Mouse (Mus musculus) lung, embryonic 15.5 days (tissue): ENCODE data around the gene Ephb1. TPM values are rescaled to one million over a fixed set of nuclear protein-coding genes. Genes with fewer than 3 reads are reported as not detected.

Experiments
- ATAC-seq: fragments of 200-750 bp; cut with Nextera tagmentation; 2 replicates; pipeline ENCODE4 v1.8.0; 2017; ENCODE audit warnings: moderate number of reproducible peaks, borderline replicate concordance; ENCODE audit not compliant: low FRiP score, low TSS enrichment; ENCODE audit errors: extremely low read depth
- H3K27ac ChIP-seq: fragments of 300-500 bp; sonication (generic); 2 replicates; pipeline ENCODE4 v1.5.1; 2015; ENCODE audit warnings: moderate library complexity, mild to moderate bottlenecking, inconsistent platforms
- H3K27me3 ChIP-seq: fragments of 300-500 bp; sonication (generic); 2 replicates; pipeline ENCODE4 v1.6.1; 2015; ENCODE audit warnings: inconsistent platforms
- H3K36me3 ChIP-seq: fragments of 300-500 bp; sonication (generic); 2 replicates; pipeline ENCODE4 v1.6.1; 2015; ENCODE audit warnings: inconsistent platforms
- H3K4me1 ChIP-seq: fragments of 300-500 bp; sonication (generic); 2 replicates; pipeline ENCODE4 v1.6.1; 2015; ENCODE audit warnings: inconsistent platforms
- H3K4me2 ChIP-seq: fragments of 300-500 bp; sonication (generic); 2 replicates; pipeline ENCODE4 v1.6.1; 2015; ENCODE audit warnings: inconsistent platforms, mild to moderate bottlenecking, moderate library complexity
- H3K4me3 ChIP-seq: fragments of 300-500 bp; sonication (generic); 2 replicates; pipeline ENCODE4 v1.5.1; 2015; ENCODE audit warnings: mild to moderate bottlenecking, inconsistent platforms
- H3K9ac ChIP-seq: fragments of 300-500 bp; sonication (generic); 2 replicates; pipeline ENCODE4 v1.6.1; 2015; ENCODE audit warnings: inconsistent platforms
- H3K9me3 ChIP-seq: fragments of 300-500 bp; sonication (generic); 2 replicates; pipeline ENCODE4 v1.6.1; 2016; ENCODE audit warnings: inconsistent platforms
- WGBS: fragments of 180-500 bp; shearing (Covaris S2); methylation state at CpG from one replicate; pipeline ENCODE4 v1.1.7; 2015; 5-methylcytosine and 5-hydroxymethylcytosine counted together
- polyA plus RNA-seq: library from polyadenylated mRNA; unstranded; fragments of >200 nt; fragmentation: Nextera tagmentation; extraction: Ambion mirVana; gene quantifications from 2 replicates; pipeline ENCODE4 v1.2.1, GENCODE M21; 2015

Ephb1 gene
- polyA plus RNA-seq, 1 experiment from 2014 or later, result 1.8 TPM

- Histone ChIP-seq H3K36me3 (no peaks in the 10 kb centered on the region), H3K27ac (no peak overlapping the region), H3K4me1 (no peaks in the 10 kb centered on the region), H3K4me3 (no peak overlapping the region), H3K9ac (no peak overlapping the region), H3K9me3 (no peaks in the 10 kb centered on the region), H3K27me3 (no peaks in the 10 kb centered on the region), H3K4me2 (no peak overlapping the region)
- ATAC-seq, result no peak
- 76% methylated on average over 9 of the region's 9 CpGs for WGBS
Observed at GRCm38 (mm10) chr9:101942058-101942669, 412.3 kb downstream of the Ephb1 start.

GRCm38 (mm10) chr9:101940182-101940581, 414.3 kb downstream of the Ephb1 start:
- H3K4me2 ChIP-seq, result no peak overlapping the region
- no peak for ATAC-seq
- no peaks in the 10 kb centered on the region for H3K27me3 ChIP-seq
- H3K9ac ChIP-seq, result no peak overlapping the region
- WGBS, result 64% methylated on average over 3 of the region's 3 CpGs
- H3K4me1 ChIP-seq, result no peaks in the 10 kb centered on the region
- H3K9me3 ChIP-seq, result no peaks in the 10 kb centered on the region
- H3K27ac ChIP-seq, result no peak overlapping the region
- H3K4me3 ChIP-seq, result no peak overlapping the region
- no peaks in the 10 kb centered on the region for H3K36me3 ChIP-seq

DNA sequence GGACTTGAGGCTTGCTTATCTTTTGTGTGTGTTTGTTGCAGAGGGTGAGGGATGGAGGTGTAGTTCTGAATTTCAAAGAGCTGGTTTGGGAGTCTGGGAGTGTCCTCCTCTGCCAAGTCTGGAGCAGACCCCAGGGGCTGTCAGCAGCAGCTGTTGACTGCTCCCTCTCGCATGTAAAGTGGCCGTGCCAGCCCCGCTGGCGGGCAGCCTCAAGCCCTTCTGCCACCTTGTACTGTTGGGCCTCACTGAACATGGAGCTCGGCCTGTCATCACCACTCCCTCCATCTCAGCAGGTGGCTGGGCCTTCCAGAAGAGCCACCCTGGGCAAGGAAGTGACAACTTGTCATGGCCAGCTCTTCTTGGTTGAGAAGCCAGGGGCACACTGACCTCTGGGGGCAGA, 415.5 kb downstream of the Ephb1 start:
- 60% methylated on average over 5 of the region's 5 CpGs for WGBS
- no peaks in the 10 kb centered on the region for H3K36me3 ChIP-seq
- no peak overlapping the region for H3K27ac ChIP-seq
- no peak for ATAC-seq
- H3K4me2 ChIP-seq, result no peak overlapping the region
- H3K27me3 ChIP-seq, result no peaks in the 10 kb centered on the region
- no peaks in the 10 kb centered on the region for H3K9me3 ChIP-seq
- no peaks in the 10 kb centered on the region for H3K4me1 ChIP-seq
- H3K9ac ChIP-seq, result no peak overlapping the region
- no peak overlapping the region for H3K4me3 ChIP-seq

DNA sequence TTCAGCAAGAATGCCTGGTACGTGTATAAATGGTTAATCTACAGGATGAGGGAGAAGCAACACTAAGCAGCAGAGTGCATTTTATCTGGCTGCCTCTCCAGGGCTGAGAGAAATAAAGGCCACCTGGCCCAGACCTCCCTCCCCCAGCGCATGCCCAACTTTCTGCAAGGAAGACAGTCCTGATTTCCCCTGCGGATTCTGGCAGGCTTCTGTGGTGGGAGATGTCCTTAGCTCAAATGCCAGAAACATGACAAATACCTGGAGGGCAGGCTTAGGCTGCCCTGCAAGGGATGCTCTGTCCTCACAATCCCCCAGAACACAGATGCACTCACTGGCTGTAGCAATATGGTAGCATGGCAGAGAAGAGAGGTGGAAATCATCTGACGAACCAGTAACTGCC, 416.4 kb downstream of the Ephb1 start:
- 61% methylated on average over 4 of the region's 4 CpGs for WGBS

GRCm38 (mm10) chr9:101934887-101935286, 419.6 kb downstream of the Ephb1 start:
- WGBS, result 80% methylated on average over 8 of the region's 8 CpGs
- Histone ChIP-seq H3K27ac (no peak overlapping the region), H3K4me2 (no peak overlapping the region), H3K27me3 (no peaks in the 10 kb centered on the region), H3K4me3 (no peak overlapping the region), H3K9ac (no peak overlapping the region), H3K36me3 (no peaks in the 10 kb centered on the region), H3K4me1 (no peaks in the 10 kb centered on the region), H3K9me3 (no peaks in the 10 kb centered on the region)
- ATAC-seq, result no peak

More for the DNA sequence above, 416.4 kb downstream of the Ephb1 start:
- Histone ChIP-seq H3K4me2 (no peak overlapping the region), H3K4me3 (no peak overlapping the region), H3K4me1 (no peaks in the 10 kb centered on the region), H3K27me3 (no peaks in the 10 kb centered on the region), H3K9me3 (no peaks in the 10 kb centered on the region), H3K9ac (no peak overlapping the region), H3K36me3 (no peaks in the 10 kb centered on the region), H3K27ac (no peak overlapping the region)
- ATAC-seq, result no peak

DNA sequence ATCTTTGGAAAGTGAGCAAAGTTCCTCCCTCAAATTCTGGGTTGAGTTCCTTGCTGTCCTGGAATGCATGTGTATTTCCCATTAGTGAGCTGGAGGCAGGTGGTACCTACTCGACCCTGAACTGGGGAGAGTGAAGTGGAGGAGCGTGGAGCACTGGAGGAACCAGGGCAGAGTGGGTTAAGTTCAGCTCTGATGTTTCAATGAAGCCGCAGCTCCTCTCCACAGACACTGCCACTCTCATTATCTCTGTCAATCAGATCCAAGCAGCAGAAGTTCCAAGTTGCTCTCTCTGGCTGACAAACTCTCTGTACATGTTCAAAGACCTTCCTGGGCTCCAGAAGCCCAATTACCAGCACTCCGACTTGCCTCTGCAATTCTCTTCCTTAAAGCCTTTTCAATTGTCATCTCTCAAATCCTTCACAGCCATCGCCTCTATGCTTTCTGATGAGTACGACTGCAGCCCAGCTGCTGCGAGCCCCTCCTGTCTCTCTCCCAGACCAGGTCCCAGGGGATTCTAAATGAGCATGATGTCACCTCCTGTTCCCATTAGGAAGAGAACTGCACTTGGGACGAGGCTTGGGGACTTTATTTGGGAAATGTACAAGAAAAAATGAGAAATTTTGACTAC, 420.4 kb downstream of the Ephb1 start:
- WGBS, result 53% methylated on average over 8 of the region's 8 CpGs
- ATAC-seq, result no peak

GRCm38 (mm10) chr9:101924829-101925228, 429.7 kb downstream of the Ephb1 start:
- Histone ChIP-seq H3K27ac (no peak overlapping the region), H3K4me2 (no peak overlapping the region), H3K9me3 (no peaks in the 10 kb centered on the region), H3K4me1 (peaks cover 8% of the 10 kb centered on the region; the same call in 1 of the 2 replicates), H3K4me3 (no peak overlapping the region), H3K9ac (no peak overlapping the region), H3K27me3 (no peaks in the 10 kb centered on the region), H3K36me3 (no peaks in the 10 kb centered on the region)
- ATAC-seq, result no peak
- WGBS, result 47% methylated on average over 4 of the region's 4 CpGs

More for the DNA sequence above, 420.4 kb downstream of the Ephb1 start:
- Histone ChIP-seq H3K4me3 (no peak overlapping the region), H3K27ac (no peak overlapping the region), H3K9ac (no peak overlapping the region), H3K9me3 (no peaks in the 10 kb centered on the region), H3K27me3 (no peaks in the 10 kb centered on the region), H3K4me2 (no peak overlapping the region), H3K36me3 (no peaks in the 10 kb centered on the region), H3K4me1 (no peaks in the 10 kb centered on the region)

GRCm38 (mm10) chr9:101922846-101923245, 431.6 kb downstream of the Ephb1 start:
- Histone ChIP-seq H3K27ac (no peak overlapping the region), H3K4me2 (no peak overlapping the region), H3K36me3 (no peaks in the 10 kb centered on the region), H3K4me1 (peaks cover 8% of the 10 kb centered on the region; the same call in 1 of the 2 replicates), H3K4me3 (no peak overlapping the region), H3K9ac (no peak overlapping the region), H3K27me3 (no peaks in the 10 kb centered on the region), H3K9me3 (no peaks in the 10 kb centered on the region)
- WGBS, result 64% methylated on average over 4 of the region's 4 CpGs
- ATAC-seq, result no peak

GRCm38 (mm10) chr9:101919324-101919723, 435.2 kb downstream of the Ephb1 start:
- Histone ChIP-seq H3K4me1 (peaks cover 8% of the 10 kb centered on the region; the same call in 1 of the 2 replicates), H3K4me3 (no peak overlapping the region), H3K27me3 (no peaks in the 10 kb centered on the region), H3K9ac (no peak overlapping the region), H3K27ac (no peak overlapping the region), H3K9me3 (no peaks in the 10 kb centered on the region), H3K36me3 (no peaks in the 10 kb centered on the region), H3K4me2 (no peak overlapping the region)
- 73% methylated on average over 5 of the region's 5 CpGs for WGBS
- ATAC-seq, result no peak

GRCm38 (mm10) chr9:101918771-101919170, 435.7 kb downstream of the Ephb1 start:
- WGBS, result 77% methylated on average over 4 of the region's 4 CpGs
- ATAC-seq, result no peak
- Histone ChIP-seq H3K4me3 (no peak overlapping the region), H3K4me1 (peaks cover 5% of the 10 kb centered on the region; the same call in 1 of the 2 replicates), H3K27ac (no peak overlapping the region), H3K9me3 (no peaks in the 10 kb centered on the region), H3K36me3 (no peaks in the 10 kb centered on the region), H3K9ac (no peak overlapping the region), H3K27me3 (no peaks in the 10 kb centered on the region), H3K4me2 (no peak overlapping the region)

DNA sequence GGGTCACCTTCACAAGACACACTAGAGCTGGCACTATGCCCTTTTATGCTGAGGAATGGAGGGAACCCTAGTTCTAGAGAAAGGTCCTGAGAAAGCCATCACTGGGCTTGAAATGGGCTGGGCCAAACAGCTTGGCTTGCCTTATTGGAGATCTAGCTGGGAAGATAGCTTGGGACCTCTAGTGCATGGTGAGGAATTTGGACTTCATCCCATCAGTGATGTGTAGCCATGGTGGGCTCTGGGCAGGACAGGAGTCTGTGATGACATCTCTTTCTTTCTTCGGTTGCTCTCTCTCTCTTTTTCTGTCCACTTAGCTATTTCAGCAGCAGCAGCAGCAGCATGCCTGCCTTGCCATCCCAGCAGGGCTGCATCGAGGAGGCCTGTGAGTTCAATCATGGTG, 439.4 kb downstream of the Ephb1 start:
- Histone ChIP-seq H3K4me3 (no peak overlapping the region), H3K9ac (no peak overlapping the region), H3K27ac (no peak overlapping the region), H3K9me3 (no peaks in the 10 kb centered on the region), H3K4me1 (no peaks in the 10 kb centered on the region; the same call in 1 of the 2 replicates), H3K27me3 (no peaks in the 10 kb centered on the region), H3K36me3 (no peaks in the 10 kb centered on the region), H3K4me2 (no peak overlapping the region)
- WGBS, result 81% methylated on average over 2 of the region's 2 CpGs
- ATAC-seq, result no peak

- Histone ChIP-seq H3K36me3 (no peaks in the 10 kb centered on the region), H3K4me2 (peak overlapping the region; percentile 5; the same call in 1 of the 2 replicates), H3K27ac (peak overlapping the region; percentile 51; the same call in 1 of the 2 replicates), H3K9me3 (no peaks in the 10 kb centered on the region), H3K4me3 (no peak overlapping the region), H3K27me3 (no peaks in the 10 kb centered on the region), H3K9ac (no peak overlapping the region), H3K4me1 (no peaks in the 10 kb centered on the region; the same call in 1 of the 2 replicates)
- ATAC-seq, result peak; percentile 85
- 28% methylated on average over 9 of the region's 9 CpGs for WGBS
Observed at GRCm38 (mm10) chr9:101911176-101911866, 443.2 kb downstream of the Ephb1 start.
